In genomic region chr13:23698996-23699395, GRCm38 (mm10) we compare ENCODE assay signal across 1 mouse cellular context.
TF ChIP-seq lines count a peak whose summit lies in the region.

No protein-coding gene starts in this region.

TF ChIP-seq in MEL, 35 proteins besides CTCF, POLR2A, EP300 and RAD21 (continued from another document):
- TF ChIP-seq USF2 (IDR thresholded peaks at IDR 0.05; ENCODE audit: borderline replicate concordance in 1 of 2, insufficient read depth in 1 of 2, low read depth in 1 of 2, low read length in 2 of 2) (no peak), USF1 (IDR thresholded peaks at IDR 0.05; ENCODE audit: low read depth, low read length) (no peak), ZC3H11A (IDR thresholded peaks at IDR 0.05; ENCODE audit: low read depth, low read length) (no peak), MYC (IDR thresholded peaks at IDR 0.05; ENCODE audit: low read depth, low read length) (no peak), HCFC1 (IDR thresholded peaks at IDR 0.05; ENCODE audit: low read depth, low read length) (no peak), JUND (IDR thresholded peaks at IDR 0.05; ENCODE audit: low read depth, low read length) (no peak), CHD1 (IDR thresholded peaks at IDR 0.05; ENCODE audit: low read depth, low read length) (no peak), POLR2AphosphoS2 (IDR thresholded peaks at IDR 0.05; ENCODE audit: low read length) (no peak), MAX (IDR thresholded peaks at IDR 0.05; ENCODE audit: low read length) (no peak), ELF1 (IDR thresholded peaks at IDR 0.05; ENCODE audit: low read depth, low read length) (no peak), ZMIZ1 (IDR thresholded peaks at IDR 0.05; ENCODE audit: low read depth, low read length) (no peak), MAFK (IDR thresholded peaks at IDR 0.05; ENCODE audit: borderline replicate concordance, low read depth, low read length) (no peak), ZNF384 (IDR thresholded peaks at IDR 0.05; ENCODE audit: low read depth, low read length) (no peak)
TF ChIP-seq in MEL: peak in this region for 0.
